Comparison of ENCODE assay signal across 8 mouse cellular contexts in the genomic region with DNA sequence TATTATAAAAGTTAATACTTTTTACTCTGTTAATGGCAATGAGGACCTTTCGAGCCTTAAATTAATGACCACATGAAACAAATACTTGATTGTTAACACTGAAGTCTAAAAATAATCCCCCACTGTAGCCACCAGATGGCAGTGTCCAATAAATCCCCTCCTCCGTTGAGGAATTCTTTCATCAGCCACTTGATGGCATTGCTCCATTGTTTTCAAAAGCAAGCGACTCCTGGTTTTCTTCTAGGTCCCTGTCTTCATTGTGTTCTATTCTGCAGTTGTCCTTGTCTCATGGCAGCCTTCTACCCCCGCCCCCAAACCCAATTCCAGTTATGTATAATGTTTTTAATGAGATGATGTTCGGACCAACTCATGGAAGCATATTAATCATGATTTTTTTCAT.
A peak's percentile ranks its signal among the peaks of the same experiment; 100 is the strongest.
DNase-seq lines count a peak whose midpoint lies in the region; ATAC-seq lines count a peak whose summit lies in the region.

No protein-coding gene starts in this region.

- H3K9me3 ChIP-seq in heart, embryonic 12.5 days (replicated peaks) = peaks cover 6% of the 10 kb centered on the region

- peak; percentile 11 to 27 for DNase-seq in heart, adult 9 months (ENCODE audit: low spot score in 2 of 2)
- DNase-seq in MEL-GATA-1-ER (ENCODE audit: extremely low read depth, low read depth) = peak; percentile 18
- peak; percentile 81 to 89 for DNase-seq in cerebellum, postnatal 10 days
- peak; percentile 58 to 77 for DNase-seq in heart, postnatal 10 days
- peak; percentile 35 to 57 for DNase-seq in left cerebral cortex, postnatal 10 days (ENCODE audit: extremely low spot score in 1 of 2, low spot score in 2 of 2)
- DNase-seq in neural tube, embryonic 10.5 days (ENCODE audit: extremely low spot score, low spot score) = peak; percentile 24

- 16% methylated on average over 5 of the region's 5 CpGs for WGBS in heart, embryonic 12.5 days

- H3K4me2 ChIP-seq in heart, embryonic 12.5 days = no peak overlapping the region

- H3K36me3 ChIP-seq in heart, embryonic 12.5 days = no peaks in the 10 kb centered on the region

- intact Hi-C loops in heart, postnatal 10 days (cut with DNase I) = loop anchor here (1.0 to 5.0 kb wide), 4 partner anchors 215 to 547 kb away; no protein-coding TSS in a partner anchor
- intact Hi-C loops in left cerebral cortex, postnatal 10 days (cut with DNase I) = loop anchor here (2.0 to 10.0 kb wide), 2 partner anchors 297 to 547 kb away; no protein-coding TSS in a partner anchor

- no peaks in the 10 kb centered on the region for H3K27me3 ChIP-seq in heart, embryonic 12.5 days (replicated peaks)

- H3K27ac ChIP-seq in heart, embryonic 12.5 days (ENCODE audit: poor library complexity, severe bottlenecking) = no peak overlapping the region

- no peak for ATAC-seq in heart, embryonic 12.5 days (ENCODE audit: insufficient number of reproducible peaks, low FRiP score)
- ATAC-seq in megakaryocyte-erythroid progenitor cell, adult 5-6 weeks (replicated peaks; ENCODE audit: low FRiP score, low TSS enrichment, poor library complexity, severe bottlenecking) = no peak

- no peaks in the 10 kb centered on the region for H3K4me1 ChIP-seq in heart, embryonic 12.5 days (replicated peaks)

- H3K9ac ChIP-seq in heart, embryonic 12.5 days = no peak overlapping the region

- H3K4me3 ChIP-seq in heart, embryonic 12.5 days = no peak overlapping the region

Comparison
In these comparisons a context has a peak if more than half of its experiments do, and no peak if none do; other contexts are left out.
1. DNase-seq: peak in every context shown above with its lines; median percentile 85 in cerebellum, postnatal 10 days; 68 in heart, postnatal 10 days; 46 in left cerebral cortex, postnatal 10 days; 24 in neural tube, embryonic 10.5 days; 19 in heart, adult 9 months; 18 in MEL-GATA-1-ER.